Mouse (Mus musculus) erythroid progenitor cell, adult 5-6 weeks (primary cell): ENCODE results near the gene Wdhd1. TPM values are rescaled to one million over a fixed set of nuclear protein-coding genes. Genes with fewer than 3 reads are reported as not detected.
A peak's percentile ranks its signal among the peaks of the same experiment; 100 is the strongest.

Source experiments
- ATAC-seq: replicated peaks from 2 replicates; pipeline ENCODE4 v1.8.0; 2016; ENCODE audit warnings: moderate number of reproducible peaks, mild to moderate bottlenecking, moderate TSS enrichment, inconsistent platforms; ENCODE audit not compliant: poor library complexity, low FRiP score, severe bottlenecking
- total RNA-seq, 2 experiments: library from RNA; stranded (forward) in 1 of 2; stranded (reverse) in 1 of 2; fragments of 150-400 nt in 1 of 2; fragments of 186-747, 209-891 nt in 1 of 2; gene quantifications; 2 replicates each; pipeline versions ENCODE4 v1.2.3 to v1.2.4; 2015 to 2017; ENCODE audit warnings: low replicate concordance in 2 of 2

Gene Wdhd1
- total RNA-seq, 2 experiments from 2014 or later: 202 to 332 TPM

- ATAC-seq: no peak
Observed at GRCm38 (mm10) chr14:47285271-47285670, 8.6 kb upstream of the Wdhd1 start.

GRCm38 (mm10) chr14:47283568-47283967 is 6.9 kb upstream of the Wdhd1 start:
- ATAC-seq: no peak

GRCm38 (mm10) chr14:47281535-47281934 is 4.9 kb upstream of the Wdhd1 start:
- no peak for ATAC-seq

- no peak for ATAC-seq
Observed at GRCm38 (mm10) chr14:47279058-47279457, 2.4 kb upstream of the Wdhd1 start.

GRCm38 (mm10) chr14:47276036-47276603 is 537 bp downstream of the Wdhd1 start:
- ATAC-seq: peak; percentile 18; the same call in 1 of the 2 replicates

GRCm38 (mm10) chr14:47275417-47275816 is 1.2 kb downstream of the Wdhd1 start:
- ATAC-seq: peak; percentile 65; the same call in 1 of the 2 replicates

- no peak for ATAC-seq
Observed at GRCm38 (mm10) chr14:47273751-47274150, 2.9 kb downstream of the Wdhd1 start.

GRCm38 (mm10) chr14:47269706-47270105 is 7.0 kb downstream of the Wdhd1 start:
- no peak for ATAC-seq

GRCm38 (mm10) chr14:47269056-47269455 is 7.6 kb downstream of the Wdhd1 start:
- ATAC-seq: no peak

GRCm38 (mm10) chr14:47265829-47266228 is 10.8 kb downstream of the Wdhd1 start:
- ATAC-seq: no peak

- ATAC-seq: no peak
Observed at GRCm38 (mm10) chr14:47264866-47265265, 11.8 kb downstream of the Wdhd1 start.

- peak; percentile 84 for ATAC-seq
Observed at GRCm38 (mm10) chr14:47249839-47250238, 26.8 kb downstream of the Wdhd1 start.

- no peak for ATAC-seq
Observed at GRCm38 (mm10) chr14:47242753-47243152, 33.9 kb downstream of the Wdhd1 start.

GRCm38 (mm10) chr14:47241046-47241445 is 35.6 kb downstream of the Wdhd1 start:
- peak; percentile 50; the same call in 1 of the 2 replicates for ATAC-seq

GRCm38 (mm10) chr14:47240600-47240999 is 36.1 kb downstream of the Wdhd1 start:
- peak; percentile 98 for ATAC-seq

- no peak for ATAC-seq
Observed at GRCm38 (mm10) chr14:47237286-47237685, 39.4 kb downstream of the Wdhd1 start.

- no peak for ATAC-seq
Observed at GRCm38 (mm10) chr14:47236491-47236890, 40.2 kb downstream of the Wdhd1 start.

- no peak for ATAC-seq
Observed at GRCm38 (mm10) chr14:47234526-47235250, 42.0 kb downstream of the Wdhd1 start.

GRCm38 (mm10) chr14:47234032-47234431 is 42.6 kb downstream of the Wdhd1 start:
- peak; percentile 90 for ATAC-seq

GRCm38 (mm10) chr14:47233602-47234001 is 43.1 kb downstream of the Wdhd1 start:
- peak; percentile 90 for ATAC-seq

- no peak for ATAC-seq
Observed at GRCm38 (mm10) chr14:47229796-47230376, 46.8 kb downstream of the Wdhd1 start.
